Mouse (Mus musculus) kidney, adult 8-10 months (tissue): ENCODE results near the gene Lrrc74a.

Source experiments
- DNase-seq, 2 experiments: peaks; one replicate each; pipeline ENCODE4 v3.0.0; 2022

Lrrc74a gene

DNA sequence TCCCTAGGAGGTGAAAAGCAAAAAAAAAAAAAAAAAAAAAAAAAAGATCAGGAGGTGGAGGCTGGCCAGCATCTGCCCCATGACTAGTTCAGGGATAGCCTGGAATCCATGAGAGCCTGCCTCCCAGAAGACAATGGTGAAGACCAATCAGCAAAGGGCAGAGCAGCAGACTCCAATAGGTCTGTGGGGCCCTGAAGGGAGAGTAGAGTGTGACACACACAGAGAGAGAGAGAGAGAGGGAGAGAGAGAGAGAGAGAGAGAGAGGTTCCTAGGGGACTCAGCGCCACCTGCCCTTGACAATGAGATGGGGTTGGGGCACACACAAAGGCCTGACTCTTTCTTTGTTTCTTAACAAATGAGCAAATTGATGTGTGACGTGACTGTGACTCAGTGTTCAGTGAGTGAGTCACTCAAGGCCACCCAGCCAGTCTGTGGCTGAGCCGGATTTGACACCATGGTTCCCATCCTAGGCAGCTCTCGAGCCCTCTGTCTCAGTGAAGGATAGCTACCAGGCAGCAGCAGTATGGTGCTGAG lies 52.9 kb downstream of the Lrrc74a start:
- DNase-seq, result no peak

DNA sequence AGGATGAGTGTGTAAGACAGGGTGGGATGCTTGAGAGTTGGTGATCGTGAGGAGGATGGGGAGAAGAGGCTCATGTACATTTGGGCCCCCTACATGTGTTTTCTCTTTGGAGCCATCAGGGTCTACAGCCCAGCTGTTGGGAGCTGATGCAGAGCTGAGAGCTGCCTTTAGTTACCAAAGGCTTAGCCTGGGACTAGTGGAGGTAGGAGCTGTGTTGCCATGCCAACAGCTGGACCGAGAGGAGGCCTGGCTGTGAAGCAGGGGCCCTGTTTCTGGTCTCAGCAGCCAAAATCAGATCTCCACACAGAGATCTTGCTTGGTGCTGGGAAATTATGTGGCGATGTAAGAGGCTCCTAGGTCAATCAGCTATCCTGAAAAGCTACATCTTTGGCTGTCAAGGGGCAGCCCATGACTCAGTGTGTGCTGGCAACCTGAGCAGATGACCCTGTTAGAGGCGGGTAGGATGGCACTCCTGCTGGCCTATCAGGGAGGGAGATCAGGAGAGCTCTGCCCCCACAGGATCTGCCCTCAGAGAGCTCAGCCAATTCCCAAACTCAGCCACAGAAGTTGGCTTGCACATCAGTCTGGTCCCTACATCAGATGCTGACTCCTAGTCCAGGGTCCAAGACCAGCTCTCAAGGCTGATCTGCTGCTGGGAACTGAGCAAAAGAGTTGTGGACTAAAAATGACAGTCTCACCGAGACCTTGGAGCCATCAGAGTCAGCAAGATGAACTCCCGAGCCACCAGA lies 56.1 kb downstream of the Lrrc74a start:
- no peak for DNase-seq

DNA sequence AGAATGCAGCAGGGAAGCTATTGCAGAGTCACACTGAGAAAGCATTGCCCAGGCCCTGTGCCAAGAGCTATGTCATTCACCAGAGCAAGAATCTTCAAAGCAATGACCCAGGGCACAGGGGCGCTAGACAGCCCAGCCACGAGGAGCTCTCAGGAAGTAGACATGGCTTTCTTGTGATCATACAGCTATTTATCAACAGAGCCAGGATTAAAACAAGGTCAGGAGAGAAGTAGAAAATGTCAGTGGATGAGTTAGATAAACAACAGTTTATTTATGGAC lies 56.6 kb downstream of the Lrrc74a start:
- peak; percentile 62 to 67 for DNase-seq

DNA sequence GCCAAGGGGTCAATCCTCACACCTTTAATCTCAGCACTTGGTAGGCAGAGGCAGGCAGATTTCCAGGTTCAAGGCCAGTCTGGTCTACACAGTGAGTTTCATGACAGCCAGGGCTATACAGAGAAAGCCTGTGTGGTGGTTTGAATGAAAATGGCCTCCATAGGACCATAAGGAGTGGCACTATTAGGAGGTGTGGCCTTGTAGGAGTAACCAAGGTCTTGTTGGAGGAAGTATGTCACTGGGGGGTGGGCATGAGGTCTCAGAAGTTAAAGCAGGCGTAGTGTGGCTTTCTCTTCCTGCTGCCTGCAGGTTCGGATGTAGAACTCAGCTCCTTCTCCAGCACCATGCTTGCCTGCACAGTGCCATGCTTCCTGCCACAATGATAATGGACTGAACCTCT lies 57.8 kb downstream of the Lrrc74a start:
- DNase-seq, result no peak

DNA sequence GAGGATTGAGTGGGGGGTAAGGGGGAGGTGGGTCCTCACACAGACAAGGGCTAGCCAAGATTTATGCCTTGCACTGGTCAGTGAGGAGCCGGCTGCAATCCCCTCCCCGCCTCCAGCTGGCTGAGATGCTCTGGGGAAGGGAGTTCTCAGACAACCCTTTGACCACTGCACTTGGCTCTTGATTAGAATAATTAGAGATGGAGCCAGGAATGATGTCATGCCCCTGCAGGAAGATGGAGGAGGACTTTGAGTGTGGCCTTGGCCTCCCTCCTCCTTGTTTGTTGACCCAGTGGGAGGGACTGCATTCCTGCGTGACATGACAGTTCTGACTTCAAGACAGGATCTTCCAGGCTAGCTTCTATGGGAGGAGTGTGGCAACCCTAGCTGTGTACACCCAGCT lies 59.7 kb downstream of the Lrrc74a start:
- peak; percentile 68 to 88 for DNase-seq

DNA sequence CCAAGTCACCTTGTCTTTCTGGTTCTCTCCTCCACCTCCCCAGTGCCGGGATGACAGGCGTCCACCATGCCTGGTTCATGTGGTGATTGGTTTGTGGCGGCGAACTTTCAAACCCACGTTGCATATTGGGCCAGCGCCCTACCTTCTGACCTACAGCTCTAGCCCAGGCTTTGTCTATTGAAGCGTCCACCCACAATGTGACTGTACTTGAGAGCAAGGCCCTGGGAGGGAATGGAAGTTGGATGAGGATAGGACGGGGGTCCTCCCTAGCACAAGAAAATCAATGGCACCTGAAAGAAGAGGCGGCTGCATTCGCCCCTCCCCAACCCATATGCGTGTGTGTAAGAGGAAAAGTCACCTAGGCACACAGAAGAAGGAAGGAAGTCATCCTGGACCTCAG lies 60.2 kb downstream of the Lrrc74a start:
- no peak for DNase-seq

DNA sequence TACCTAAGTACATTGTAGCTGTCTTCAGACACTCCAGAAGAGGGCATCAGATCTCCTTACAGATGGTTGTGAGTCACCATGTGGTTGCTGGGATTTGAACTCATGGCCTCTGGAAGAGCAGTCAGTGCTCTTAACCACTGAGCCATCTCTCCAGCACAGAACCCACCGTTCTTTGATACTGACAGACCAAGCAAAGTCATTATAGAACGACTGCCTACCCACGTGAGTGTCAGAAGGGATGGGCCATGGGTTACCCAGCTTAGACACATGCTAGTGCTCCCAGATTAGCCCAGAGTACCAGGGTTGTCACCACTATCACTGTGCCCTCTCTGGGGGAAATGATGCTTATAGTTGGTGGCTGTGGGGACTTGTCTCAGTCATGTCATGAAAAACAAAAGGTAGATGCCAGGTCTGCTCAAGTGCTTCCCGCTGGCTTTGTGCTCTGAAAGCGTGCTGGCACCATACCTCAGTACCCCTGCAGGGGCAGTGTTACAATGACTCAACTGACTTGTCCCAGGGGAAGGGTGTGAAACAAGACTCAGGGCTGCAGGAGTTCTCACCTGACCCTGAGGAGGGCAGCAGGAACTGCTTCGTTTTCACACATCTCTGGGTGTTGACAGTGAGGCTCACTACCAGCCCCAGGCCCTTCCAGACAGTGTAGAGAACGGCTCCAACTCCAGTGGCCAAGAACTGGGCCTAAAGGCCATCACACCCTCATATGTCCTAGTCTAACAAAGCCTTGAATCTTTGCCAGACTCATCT lies 61.1 kb downstream of the Lrrc74a start:
- DNase-seq, result no peak

DNA sequence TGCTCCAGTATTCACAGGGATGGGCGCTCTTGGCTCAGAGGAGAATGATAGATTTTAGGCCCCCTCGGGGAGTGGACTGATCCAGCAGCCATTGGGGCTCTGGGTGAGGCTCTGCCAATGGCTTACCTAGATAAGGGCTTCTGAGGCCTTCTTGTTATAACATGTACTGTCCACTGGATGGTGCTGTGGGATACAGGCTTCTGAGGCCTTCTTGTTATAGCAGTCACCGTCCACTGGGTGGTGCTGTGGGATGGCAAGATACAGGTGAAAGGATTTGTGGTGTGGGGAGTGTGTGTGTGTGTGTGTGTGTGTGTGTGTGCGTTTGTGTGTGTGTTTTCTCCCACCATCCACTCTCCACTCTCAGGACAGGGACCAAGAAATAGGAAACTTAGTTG lies 61.7 kb downstream of the Lrrc74a start:
- DNase-seq, result peak; percentile 83 to 86

DNA sequence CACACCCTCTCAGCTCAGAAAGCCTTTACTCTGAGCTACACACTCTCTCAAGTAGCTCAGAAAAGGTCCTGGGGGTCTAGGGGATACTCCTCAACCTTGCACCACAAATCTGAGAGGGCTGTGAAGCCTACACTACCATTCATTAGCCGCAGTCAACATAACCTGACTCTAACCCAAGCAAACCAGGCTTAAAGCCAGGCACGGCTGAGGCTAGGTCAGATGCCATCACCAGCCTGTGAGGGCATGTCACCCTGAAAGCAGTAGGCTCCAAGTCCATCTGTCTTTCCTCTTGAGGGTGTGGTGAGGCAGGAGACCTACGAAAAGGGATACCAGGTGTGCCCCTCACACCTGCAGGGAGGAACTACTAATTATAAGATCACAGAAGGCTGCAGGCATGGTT lies 62.2 kb downstream of the Lrrc74a start:
- DNase-seq, result no peak

DNA sequence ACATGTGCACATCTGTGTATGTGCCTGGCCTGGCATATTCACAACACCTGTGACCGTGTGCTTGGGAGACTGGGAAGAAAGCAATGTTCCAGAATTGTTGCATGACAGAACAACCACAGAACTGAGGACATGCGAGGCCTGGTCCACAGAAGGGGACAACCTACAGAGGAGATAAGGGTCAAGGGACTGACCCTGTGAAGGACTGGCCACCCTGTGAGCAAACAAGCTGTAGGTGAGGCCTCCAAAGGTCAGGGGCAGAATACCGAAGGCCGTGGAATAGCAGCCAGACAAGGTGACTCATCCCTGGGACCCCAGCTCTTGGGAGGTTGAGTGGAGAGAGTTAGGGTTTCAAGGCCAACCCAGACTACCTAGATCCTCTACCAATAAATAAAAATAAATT lies 63.6 kb downstream of the Lrrc74a start:
- DNase-seq, result no peak

DNA sequence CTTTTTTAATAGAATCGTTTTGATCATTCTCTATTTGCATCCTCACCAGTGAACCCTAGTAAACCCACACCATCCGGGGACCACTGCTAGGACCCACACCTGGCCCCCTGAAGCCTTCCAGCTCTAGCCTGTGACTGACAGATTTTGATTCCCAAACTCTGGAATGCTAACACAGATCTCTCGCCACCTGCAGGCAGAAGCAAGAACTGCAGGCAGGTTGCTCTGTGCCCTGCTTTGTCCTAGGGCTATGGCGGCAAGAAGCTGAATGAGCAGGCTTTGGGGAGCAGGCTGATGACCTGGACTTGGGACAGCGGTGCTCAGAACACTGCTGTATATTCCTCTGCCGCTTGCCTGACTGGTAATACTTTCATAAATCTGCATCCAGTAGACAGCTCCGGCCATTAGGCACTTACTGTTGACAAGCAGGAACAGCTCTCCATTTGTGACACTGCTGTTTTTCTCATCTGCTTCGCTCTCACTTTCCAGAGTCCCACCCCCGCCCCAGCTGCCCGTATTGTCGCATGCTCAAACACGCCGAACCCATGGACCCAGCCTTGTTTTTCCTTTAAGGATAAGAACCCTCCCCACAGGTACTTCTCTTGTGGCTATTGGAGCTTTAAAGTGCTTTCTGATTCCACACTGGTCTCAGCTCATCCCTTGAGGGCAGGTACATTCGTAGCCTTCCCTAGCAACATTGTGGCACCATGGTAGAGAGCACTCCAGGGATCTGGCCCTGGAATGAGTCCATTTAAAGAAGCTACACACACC lies 64.8 kb downstream of the Lrrc74a start:
- peak; percentile 85 to 94 for DNase-seq

DNA sequence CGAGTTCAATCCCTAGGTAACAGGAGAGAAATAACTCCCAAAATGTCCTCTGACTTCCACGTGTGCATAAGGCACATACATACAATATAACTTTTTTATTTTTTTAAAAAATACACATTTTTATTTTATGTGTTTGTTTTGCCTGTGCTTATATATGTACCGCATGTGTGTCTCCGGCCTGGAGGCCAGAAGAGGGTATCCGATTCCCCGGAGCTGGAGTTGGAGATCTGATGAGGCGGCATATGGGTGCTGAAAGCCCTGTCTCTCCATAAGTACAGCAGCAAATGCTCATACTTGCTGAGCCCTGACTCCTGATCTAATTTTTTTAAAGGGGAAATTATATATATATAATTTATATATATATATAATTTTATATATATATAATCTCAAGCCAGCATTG lies 65.6 kb downstream of the Lrrc74a start:
- DNase-seq, result no peak

DNA sequence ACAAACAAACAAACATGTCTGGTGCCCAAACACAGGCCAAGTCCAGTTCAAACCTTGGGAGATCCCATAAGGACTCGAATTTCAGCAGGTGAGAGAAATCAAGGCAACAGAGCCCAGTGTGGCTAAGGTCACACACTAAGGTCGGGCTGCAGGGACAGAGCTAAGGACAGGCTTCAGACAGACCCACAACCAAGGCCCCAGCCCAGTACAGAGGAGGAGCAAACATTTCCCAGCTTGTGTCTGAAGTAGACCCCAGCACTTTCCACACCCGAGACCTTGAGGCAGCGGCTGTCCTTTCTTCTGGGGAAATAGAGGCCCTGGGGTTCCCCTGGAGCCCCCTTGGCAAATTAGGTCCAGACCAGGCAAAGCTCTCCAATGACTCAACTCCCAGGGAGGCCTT lies 66.2 kb downstream of the Lrrc74a start:
- DNase-seq, result no peak

DNA sequence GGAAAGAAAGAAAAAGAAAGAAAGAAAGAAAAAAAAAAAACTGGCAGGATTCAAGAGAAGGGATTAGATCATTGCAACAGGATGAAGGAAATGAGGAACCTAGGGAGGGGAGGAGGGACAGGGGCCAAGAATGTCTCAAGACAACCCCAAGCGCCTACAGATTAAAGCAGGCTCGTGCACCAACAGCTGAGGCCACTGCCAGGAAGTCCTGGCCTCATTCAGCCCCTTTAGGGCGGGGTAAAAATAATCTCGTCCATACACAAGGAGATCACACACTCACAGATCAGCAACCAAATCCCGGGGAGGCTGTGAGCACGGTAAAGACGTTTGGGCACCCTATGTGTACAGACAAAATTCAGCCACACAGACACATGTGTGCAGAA lies 66.6 kb downstream of the Lrrc74a start:
- peak in 1 of 2 experiments; percentile 77 for DNase-seq

DNA sequence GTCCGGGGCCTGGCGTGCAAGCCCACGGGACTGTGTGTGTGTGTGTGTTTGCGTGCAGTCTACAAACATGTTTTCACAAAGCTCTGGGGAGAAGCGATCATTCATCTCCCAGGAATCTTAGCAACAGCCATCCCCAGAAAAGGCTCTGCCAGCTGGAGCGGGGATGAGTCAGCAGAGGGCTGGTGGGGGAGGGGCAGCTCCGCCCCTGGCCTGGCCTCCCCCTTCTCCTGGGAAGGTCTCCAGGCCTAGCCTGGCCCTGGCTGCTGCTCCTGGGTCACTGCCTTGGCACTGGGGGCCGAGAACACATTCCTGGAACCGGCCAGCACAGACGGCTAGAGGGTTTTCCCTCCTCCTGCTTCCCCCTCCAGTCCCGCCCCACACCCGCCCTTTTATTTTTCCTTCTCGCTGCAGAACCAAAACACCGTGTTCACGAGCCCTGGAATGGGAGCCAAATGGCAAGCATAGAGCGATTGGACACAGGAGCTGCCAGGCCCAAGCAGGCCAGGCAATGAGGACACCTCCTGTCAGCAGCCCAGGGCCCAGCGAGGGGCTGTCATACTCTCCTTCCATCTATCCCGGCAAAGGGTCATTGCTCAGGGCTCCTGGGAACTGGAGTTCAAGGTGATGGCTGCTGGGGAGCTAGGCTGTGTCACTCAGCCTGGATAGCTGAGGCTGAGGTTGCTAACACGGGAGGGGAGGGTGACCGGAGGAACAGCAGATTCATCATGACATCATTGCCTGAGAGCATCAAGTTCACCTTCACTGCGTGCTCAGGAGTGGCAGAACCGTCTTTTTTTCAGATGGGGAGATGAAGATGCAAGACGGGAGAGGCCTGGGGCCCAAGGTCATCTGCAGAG lies 67.2 kb downstream of the Lrrc74a start:
- DNase-seq, result peak; percentile 98 to 99

DNA sequence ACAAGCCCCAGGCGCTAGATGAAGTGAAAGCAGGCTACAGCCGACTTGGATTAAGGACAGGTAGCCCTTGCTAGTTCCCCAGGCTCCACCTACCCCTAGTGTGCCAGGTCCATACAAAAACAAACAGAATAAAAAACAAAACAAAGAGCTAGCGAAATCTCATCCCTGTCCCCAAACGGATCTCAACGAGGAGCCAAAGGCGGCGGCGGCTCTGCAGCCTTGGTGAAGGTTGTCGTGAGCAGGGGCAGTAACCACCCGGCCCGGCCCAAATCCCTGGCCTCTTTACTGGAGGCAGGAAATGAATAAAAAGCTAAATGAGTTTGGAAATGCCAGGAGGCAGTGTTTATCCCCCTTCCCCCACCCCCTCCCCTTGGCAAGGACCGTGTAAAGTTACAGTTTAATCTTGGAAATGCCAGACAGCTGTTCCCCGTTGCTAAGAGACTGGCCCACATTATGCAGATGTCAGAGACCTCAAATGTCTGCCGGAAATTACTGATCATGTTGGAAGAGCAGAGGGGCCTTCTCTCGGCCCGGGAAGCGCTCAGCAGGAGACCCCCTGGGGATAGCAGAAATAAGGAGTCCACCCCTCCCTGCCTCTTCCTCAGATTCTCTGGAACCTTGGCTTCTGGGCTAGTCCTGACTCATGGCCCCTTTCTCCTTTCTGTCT lies 68.0 kb downstream of the Lrrc74a start:
- peak; percentile 76 to 83 for DNase-seq

DNA sequence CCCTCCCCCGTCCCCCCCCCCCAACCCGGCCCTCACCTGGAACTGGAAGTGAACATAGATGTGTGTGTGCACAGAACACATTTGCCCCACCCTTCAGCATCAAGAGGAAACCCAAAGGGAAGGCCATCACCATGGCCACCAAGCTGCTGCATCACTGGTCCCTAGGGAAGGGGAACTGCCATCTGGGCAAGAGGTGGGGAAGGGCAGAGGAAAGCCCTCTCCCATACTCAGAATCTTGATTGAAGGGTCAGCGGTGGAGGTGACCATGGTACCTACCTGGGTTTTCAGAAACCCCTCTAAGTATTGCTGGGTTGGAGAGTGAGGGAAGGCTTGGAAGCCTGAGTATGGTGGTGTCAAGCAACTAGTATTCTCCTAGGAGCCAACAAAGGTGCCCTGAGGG lies 68.7 kb downstream of the Lrrc74a start:
- no peak for DNase-seq

DNA sequence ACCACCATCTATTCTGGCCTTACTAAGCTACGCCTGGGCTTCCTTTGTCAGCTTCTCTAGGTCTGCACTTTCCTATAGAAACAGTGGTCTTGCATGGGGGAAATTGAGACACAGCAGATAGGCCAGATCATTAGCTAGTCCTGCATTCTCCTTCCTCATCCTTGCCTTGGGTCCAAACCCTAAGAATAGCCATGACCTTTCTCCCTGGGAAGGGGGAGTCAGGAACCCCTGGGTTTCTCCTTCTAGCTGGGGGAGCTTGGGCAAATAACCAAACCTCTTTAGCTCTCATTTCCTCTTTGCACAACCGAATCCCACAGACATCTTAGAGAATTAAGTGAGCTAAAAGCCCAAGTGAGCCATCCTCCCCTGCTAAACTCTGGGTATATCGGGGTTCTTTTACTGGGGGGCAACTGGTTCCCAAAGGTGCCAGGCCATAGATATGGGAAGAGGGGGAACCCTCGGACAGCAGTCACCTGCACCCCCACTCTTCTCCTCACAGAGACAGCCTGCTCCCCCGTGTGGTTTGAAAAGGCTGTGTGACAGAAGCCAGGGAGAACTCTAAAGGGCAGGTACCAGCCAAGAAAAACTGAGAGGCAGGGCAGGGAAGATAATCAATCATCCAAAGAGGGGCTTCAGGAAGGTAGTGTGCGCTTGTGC lies 69.6 kb downstream of the Lrrc74a start:
- no peak for DNase-seq

DNA sequence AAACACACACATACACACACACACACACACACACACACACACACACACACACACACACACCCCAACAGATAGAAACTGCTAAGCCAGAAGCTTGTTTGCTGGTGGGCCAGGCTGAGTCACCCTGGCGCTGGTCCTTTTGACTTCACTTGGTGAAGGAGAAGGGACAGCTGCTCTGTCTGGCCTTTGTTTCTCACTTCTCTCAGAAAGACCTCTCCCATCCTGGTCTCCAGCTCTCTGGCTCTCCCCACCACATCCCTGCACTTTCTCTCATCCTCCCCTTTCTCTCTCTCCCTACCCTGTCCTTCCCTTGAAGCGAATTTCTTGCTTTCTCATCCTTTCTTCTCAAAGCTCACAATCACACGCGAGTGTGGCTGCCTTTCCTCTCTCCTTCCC lies 70.1 kb downstream of the Lrrc74a start:
- no peak for DNase-seq

DNA sequence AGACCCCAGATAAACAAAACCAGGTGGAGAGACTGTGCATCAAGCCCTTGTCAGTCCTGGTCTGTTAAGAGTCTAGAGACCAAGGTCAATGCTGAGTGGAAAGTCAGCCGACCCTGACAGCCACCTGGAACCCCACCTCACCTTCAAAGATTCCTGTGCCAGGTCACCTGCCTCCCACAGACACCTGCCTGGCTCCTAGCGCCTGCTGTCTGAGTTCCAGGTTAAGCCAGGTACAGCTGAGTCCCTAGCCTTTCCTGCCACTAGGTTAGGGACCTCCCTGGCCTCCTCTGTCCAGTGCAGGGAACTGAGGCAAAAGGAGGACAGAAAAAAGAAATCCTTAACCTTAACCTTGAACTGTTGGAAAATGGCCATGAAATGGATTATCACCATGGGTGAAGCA lies 70.7 kb downstream of the Lrrc74a start:
- no peak for DNase-seq

DNA sequence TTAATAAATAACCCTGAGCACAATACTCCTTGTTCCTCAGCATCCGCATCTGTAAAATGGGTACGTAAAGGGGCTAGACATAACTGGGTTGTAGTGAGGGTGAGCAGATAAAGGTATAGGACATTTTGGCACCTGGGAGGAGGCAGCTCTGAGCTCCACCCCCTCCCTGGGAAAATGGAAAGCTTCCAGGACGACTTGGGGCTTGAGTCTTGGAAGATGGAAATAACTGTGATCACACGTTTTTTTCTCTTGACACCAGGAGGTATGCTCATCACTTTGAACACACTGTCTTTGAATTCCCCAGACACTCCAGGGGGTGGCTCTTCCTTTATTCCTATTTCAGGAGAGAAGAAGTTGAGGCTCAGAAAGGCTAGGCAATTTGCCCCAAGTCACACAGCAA lies 71.1 kb downstream of the Lrrc74a start:
- no peak for DNase-seq
